Mouse (Mus musculus) lung, postnatal 0 days (tissue): Measurements from ENCODE around the gene Tmem240.

Source experiments
- CTCF ChIP-seq: IDR thresholded peaks from 2 replicates; pipeline ENCODE4 v1.5.1; 2016; ENCODE audit warnings: antibody characterized with exemption, mild to moderate bottlenecking
- EP300 ChIP-seq: IDR thresholded peaks from 2 replicates; pipeline ENCODE4 v1.6.1; 2016; ENCODE audit warnings: antibody characterized with exemption, mild to moderate bottlenecking, control low read depth

- TF ChIP-seq CTCF (no peak), EP300 (no peak)
Observed at GRCm38 (mm10) chr4:155773335-155774078, 38.9 kb downstream of the Tmem240 start.
